Mouse (Mus musculus) gastrocnemius, postnatal 25 days (tissue): ENCODE data around the gene Prdx1. TPM values are rescaled to one million over a fixed set of nuclear protein-coding genes. Genes with fewer than 3 reads are reported as not detected.
"Not testable (repeated sequence)": the region's sequence is repeated elsewhere in the genome, so short reads cannot be mapped to it uniquely, and the experiment has no call there.

Experiments
- DNase-seq: peaks from one replicate; pipeline ENCODE4 v3.0.0; 2022
- long read RNA-seq, 2 experiments: library from polyadenylated mRNA; stranded (forward); transcript quantifications; one replicate each; pipeline ENCODE4 v2.0.0; 2021
- total RNA-seq, 2 experiments: library from RNA; stranded (reverse); gene quantifications; 1 replicate in 1 of 2; 2 replicates in 1 of 2; pipeline ENCODE4 v1.2.3; 2021

Prdx1 gene
- total RNA-seq: 100 to 1,000 TPM; 229 to 254 TPM
- long read RNA-seq, experiment 1, transcript Prdx1-201 (5 exons, 636 nt): minor isoform, 6 of 1,046 reads
- long read RNA-seq, experiment 1, transcript Prdx1-204 (6 exons, 2,294 nt): major isoform, 1,016 of 1,046 reads
- long read RNA-seq, experiment 1, partial matches to known transcripts: 5 of 1,046 reads
- long read RNA-seq, experiment 1, other reads (novel, unspliced or antisense): 19 of 1,046 reads
- long read RNA-seq, experiment 2, transcript Prdx1-204 (6 exons, 2,294 nt): major isoform, 870 of 884 reads
- long read RNA-seq, experiment 2, partial matches to known transcripts: 1 of 884 reads
- long read RNA-seq, experiment 2, other reads (novel, unspliced or antisense): 11 of 884 reads

- peak; percentile 93 for DNase-seq
Observed at GRCm38 (mm10) chr4:116685402-116686061, at the start of gene Prdx1. TSS of gene Prdx1 (plus strand) at chr4:116685544.

DNA sequence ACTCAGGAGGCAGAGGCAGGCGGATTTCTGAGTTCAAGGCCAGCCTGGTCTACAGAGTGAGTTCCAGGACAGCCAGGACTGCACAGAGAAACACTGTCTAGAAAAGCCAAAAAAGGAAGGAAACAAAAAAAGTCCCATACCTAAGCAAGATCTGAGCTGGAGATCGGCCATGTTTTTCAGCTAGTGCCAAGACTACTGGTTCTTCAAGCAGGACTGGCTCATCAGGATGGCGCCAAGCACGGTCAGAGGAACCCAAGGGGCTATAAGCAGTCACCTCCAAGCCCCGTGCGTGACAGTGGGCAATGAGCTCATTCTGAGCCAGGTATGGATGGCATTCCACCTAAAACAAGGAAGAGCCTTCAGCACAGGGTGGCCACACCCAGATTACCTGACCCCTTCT, 46.5 kb upstream of the Prdx1 start:
- no peak for DNase-seq

GRCm38 (mm10) chr4:116642071-116642470, 43.3 kb upstream of the Prdx1 start:
- DNase-seq: no peak

GRCm38 (mm10) chr4:116644326-116644725, 41.0 kb upstream of the Prdx1 start:
- DNase-seq: no peak

- DNase-seq: no peak
Observed at GRCm38 (mm10) chr4:116645624-116646023, 39.7 kb upstream of the Prdx1 start.

- DNase-seq: no peak
Observed at GRCm38 (mm10) chr4:116649411-116649810, 35.9 kb upstream of the Prdx1 start.

DNA sequence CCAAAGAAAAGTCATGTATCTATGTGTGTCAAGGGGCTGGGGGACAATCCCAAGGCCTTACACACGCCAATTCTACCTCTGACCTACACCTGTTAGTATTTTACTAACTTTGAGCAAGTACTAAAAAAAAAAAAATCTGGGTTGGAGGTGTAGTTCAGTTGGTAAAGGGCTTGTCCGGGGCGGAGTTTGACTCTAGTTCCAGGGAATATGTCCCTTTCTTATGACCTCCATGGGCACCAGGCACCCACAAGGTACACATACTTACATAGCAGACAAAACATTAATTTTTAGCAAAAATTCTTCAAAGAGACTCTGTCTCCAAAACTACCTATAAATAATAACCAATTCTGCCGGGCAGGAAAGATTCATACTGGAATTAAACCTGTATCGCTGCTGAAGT, 35.0 kb upstream of the Prdx1 start:
- DNase-seq: no peak

DNA sequence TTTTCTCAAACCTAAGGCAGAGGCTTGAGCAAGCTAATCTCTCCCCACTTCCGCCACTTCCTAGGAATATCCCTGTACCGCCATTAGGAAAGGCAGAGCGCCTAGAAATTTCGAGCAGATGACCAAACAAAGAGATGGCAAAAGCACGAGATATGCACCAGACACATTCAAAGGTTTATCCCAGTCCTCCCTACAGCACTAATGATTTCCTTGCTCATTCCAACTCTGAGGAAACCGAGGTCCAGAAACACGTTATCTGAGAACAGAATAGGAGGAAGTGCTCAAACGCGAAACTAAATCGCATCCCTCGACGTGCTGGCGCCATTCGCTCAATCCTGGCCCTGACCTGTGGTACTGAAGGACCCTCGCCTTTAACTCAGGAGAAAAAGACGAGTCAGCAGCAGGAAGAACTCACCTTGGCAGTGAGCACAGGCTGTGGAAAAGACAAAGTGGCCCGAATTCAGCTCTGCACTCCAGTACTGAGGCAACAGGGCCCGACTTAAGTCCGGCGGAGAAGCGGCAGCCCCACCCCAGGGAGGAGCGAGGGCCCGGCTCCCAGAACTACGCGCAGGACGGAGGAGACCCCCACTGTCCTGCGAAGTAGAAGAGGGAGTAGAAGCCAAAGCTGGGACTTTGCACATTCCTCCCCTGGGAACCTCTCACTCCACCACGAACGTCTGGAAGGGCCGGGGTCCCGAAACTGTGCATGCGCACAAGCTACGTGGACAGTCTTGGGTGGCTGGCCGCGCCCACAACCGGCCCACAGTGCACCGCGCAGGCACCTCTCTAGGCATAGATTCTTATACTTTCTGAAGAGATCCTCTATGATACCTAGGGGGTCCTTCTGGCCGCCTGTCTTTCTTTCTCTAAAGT, 34.2 kb upstream of the Prdx1 start, which contains the start of gene Akr1a1:
Akr1a1 (minus strand) TSS at position 757 of the 873 bp plus-strand sequence.
- peak; percentile 88 for DNase-seq

GRCm38 (mm10) chr4:116651797-116652135, 33.6 kb upstream of the Prdx1 start:
- DNase-seq: no peak

DNA sequence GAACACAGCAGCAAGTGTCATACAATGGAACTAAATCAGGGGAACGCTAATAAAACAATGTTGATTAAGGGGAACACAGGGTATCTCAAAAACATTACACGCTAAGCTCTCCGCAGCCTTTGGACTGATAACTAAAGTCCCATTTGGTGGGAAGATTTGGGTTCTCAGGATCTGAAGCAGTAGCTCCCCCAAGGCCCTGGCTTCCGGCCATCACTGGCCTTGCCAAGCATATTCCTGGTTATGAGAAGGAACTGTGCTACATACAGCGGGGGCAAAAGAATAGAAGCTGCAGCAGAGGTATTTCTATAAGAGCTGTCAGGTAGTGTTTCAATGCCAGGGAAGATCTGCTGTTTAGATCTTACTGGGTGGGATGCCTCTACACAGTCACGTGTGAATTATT, 32.1 kb upstream of the Prdx1 start:
- no peak for DNase-seq

- no peak for DNase-seq
Observed at GRCm38 (mm10) chr4:116655100-116655499, 30.2 kb upstream of the Prdx1 start.

- DNase-seq: no peak
Observed at GRCm38 (mm10) chr4:116655658-116656057, 29.7 kb upstream of the Prdx1 start.

GRCm38 (mm10) chr4:116657971-116658370, 27.4 kb upstream of the Prdx1 start:
- no peak for DNase-seq

GRCm38 (mm10) chr4:116659474-116659873, 25.9 kb upstream of the Prdx1 start:
- DNase-seq: no peak

DNA sequence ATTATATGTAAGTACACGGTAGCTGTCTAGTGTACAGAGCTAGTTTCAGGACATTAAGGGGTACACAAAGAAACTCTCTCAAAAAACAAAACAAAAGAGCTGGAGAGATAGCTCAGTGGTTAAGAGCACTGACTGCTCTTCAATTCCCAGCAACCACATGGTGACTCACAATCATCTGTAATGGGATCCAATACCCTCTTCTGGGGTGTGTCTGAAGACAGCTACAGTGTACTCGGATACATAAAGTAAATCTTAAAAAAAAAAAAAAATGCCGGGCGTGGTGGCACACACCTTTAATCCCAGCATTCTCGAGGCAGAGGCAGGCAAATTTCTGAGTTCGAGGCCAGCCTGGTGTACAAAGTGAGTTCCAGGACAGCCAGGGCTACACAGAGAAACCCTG, 25.4 kb upstream of the Prdx1 start:
- not testable (repeated sequence) for DNase-seq

DNA sequence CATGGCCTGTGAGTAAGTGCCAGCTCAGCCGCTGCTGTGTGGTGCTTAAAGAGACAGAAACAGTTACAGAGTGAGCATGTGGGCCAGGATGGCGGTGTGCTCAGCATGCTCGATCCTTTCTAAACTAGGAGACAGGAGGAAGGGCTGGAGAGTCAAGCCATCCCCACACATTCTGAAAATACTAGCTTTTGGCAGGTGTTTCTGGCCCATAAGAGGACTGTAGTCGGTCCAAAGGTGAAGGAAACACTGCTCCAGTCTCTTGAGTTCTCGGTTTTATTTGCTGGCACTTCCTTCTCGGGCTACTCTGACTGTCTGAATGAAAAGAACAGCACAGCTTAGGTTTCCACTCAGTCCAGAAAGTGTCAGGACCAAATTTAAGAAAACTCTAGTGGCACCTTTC, 24.5 kb upstream of the Prdx1 start:
- no peak for DNase-seq

GRCm38 (mm10) chr4:116661998-116662397, 23.3 kb upstream of the Prdx1 start:
- DNase-seq: no peak

DNA sequence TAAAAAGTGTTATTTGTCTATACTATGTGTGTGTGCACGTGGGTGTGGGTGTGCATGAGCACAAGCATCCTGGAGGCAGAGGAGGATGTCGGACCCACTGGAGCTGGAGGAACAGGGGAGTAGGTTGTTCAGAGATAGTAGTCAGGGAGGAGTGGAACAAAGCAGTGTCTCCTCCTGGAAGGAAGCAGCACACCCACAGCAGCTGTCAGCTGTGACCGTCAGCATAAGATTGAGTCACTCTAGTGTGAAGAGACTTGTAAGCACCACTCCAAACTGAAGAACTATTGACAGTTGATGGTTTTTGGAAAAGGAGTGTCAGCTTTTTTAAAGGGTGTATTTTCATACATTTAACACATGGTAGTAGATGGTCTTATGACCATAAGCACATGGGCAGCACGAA, 18.7 kb upstream of the Prdx1 start:
- no peak for DNase-seq

GRCm38 (mm10) chr4:116668145-116668544, 17.2 kb upstream of the Prdx1 start:
- peak; percentile 17 for DNase-seq

- DNase-seq: no peak
Observed at GRCm38 (mm10) chr4:116669291-116669690, 16.1 kb upstream of the Prdx1 start.

DNA sequence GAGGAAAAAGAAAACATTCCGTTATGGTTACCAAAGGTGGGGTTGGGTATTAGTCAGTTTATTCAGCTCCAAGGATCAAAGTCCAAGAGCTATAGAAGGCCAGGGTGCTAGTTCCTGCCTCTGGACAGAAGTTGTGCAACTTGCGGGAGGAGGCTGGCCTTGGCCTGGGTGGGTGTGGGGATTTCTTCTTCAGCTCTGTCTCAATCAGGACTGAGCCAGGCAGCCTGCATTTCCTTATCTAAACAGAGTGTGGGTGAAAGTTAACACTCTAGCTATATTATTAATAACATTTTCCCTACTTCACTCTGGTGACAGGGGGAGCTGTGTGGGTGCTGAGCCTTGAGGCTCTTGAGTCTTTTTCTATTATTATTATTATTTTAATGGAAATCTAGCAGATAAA, 12.6 kb upstream of the Prdx1 start:
- no peak for DNase-seq

DNA sequence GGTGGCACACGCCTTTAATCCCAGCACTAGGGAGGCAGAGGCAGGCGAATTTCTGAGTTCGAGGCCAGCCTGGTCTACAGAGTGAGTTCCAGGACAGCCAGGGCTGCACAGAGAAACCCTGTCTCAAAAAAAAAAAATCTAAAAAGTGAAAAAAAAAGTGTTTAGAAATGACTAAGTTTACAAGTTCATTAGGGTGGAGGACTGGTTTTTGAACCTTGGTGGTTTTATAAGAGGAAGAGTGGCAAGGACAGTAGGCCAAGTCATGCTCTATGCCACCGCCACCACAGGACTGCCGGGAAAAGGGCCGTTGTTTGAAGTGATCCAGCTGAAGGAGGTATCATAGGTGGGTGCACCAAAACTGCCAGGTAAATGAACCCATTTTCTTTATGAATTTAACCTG, 10.6 kb upstream of the Prdx1 start:
- DNase-seq: not testable (repeated sequence)

DNA sequence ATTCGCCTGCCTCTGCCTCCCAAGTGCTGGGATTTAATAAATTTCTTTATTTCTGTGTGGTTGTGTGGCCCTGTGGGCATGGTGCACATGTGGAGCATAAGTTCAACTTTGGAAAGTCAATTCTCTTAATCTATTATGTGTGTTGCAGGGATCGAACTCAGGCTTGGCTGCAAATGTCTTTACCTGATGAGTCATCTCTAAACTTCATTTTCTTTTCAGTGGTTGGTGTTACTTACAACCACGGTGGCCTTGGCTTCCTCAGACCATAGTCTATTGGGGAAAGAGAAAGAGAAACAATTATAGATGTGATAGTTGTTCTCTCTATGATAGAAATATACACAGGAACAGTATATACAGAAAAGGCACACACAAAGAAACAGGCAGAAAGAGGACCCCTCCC, 9.3 kb upstream of the Prdx1 start:
- DNase-seq: no peak
